Mouse (Mus musculus) kidney, embryonic 16.5 days (tissue): ENCODE data around the gene Dlgap3. TPM values are rescaled to one million over a fixed set of nuclear protein-coding genes. Genes with fewer than 3 reads are reported as not detected.

Source experiments
- ATAC-seq: fragments of 200-750 bp; cut with Nextera tagmentation; 2 replicates; pipeline ENCODE4 v1.8.0; 2017; ENCODE audit warnings: moderate TSS enrichment; ENCODE audit not compliant: low FRiP score, low TSS enrichment
- H3K27ac ChIP-seq: fragments of 300-500 bp; sonication (generic); 2 replicates; pipeline ENCODE4 v1.5.1; 2014; ENCODE audit warnings: low read length
- H3K27me3 ChIP-seq: fragments of 300-500 bp; sonication (generic); 2 replicates; pipeline ENCODE4 v1.6.1; 2014; ENCODE audit warnings: low read length, control low read depth, mixed read lengths; ENCODE audit not compliant: insufficient read depth
- H3K36me3 ChIP-seq: fragments of 300-500 bp; sonication (generic); 2 replicates; pipeline ENCODE4 v1.6.1; 2014; ENCODE audit warnings: low read length, control low read depth, mixed read lengths; ENCODE audit not compliant: insufficient read depth
- H3K4me1 ChIP-seq: fragments of 300-500 bp; sonication (generic); 2 replicates; pipeline ENCODE4 v1.6.1; 2014; ENCODE audit warnings: low read length, control low read depth, mixed read lengths; ENCODE audit not compliant: insufficient read depth
- H3K4me2 ChIP-seq: fragments of 300-500 bp; sonication (generic); replicated peaks from 2 replicates; pipeline ENCODE4 v1.6.1; 2014; ENCODE audit warnings: low read depth, low read length
- H3K4me3 ChIP-seq: fragments of 300-500 bp; sonication (generic); 2 replicates; pipeline ENCODE4 v1.5.1; 2014; ENCODE audit warnings: mild to moderate bottlenecking, low read length
- H3K9ac ChIP-seq: fragments of 300-500 bp; sonication (generic); replicated peaks from 2 replicates; pipeline ENCODE4 v1.6.1; 2014; ENCODE audit warnings: low read length
- H3K9me3 ChIP-seq: fragments of 300-500 bp; sonication (generic); 2 replicates; pipeline ENCODE4 v1.6.1; 2016; ENCODE audit warnings: low read length, control low read depth
- WGBS: fragments of 180-500 bp; shearing (Covaris S2); extraction: QIAGEN DNeasy Blood & Tissue Kit; methylation state at CpG from one replicate; pipeline ENCODE4 v1.1.7; 2014; 5-methylcytosine and 5-hydroxymethylcytosine counted together
- polyA plus RNA-seq: library from polyadenylated mRNA; unstranded; fragments of >200 nt; fragmentation: Nextera tagmentation; extraction: Ambion mirVana; gene quantifications from 2 replicates; pipeline ENCODE4 v1.2.1, GENCODE M21; 2015

The Dlgap3 gene
- polyA plus RNA-seq, 1 experiment from 2014 or later, result 0.41 TPM

DNA sequence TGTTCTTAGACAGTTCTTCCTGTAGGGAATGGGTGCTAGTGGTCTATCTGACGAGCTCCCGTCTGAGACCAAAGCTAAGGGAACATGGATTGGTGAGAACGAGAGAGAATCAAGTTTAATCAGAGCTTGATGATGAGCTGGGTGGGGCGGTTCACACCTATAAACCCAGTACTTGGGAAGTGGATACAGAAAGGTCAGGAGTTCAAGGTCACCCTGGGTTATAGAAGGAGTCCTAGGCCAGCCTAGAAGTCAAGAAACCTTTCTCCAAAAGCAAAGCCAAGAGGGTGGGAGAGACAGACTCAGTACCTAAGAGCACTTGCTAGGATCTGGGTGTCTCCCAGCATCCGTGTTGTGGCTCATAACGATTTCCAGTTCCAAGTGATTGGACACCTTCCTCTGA is 21.9 kb downstream of the Dlgap3 start:
- no peaks in the 10 kb centered on the region for H3K27me3 ChIP-seq
- no peak overlapping the region for H3K27ac ChIP-seq
- no peak overlapping the region for H3K4me3 ChIP-seq
- no peaks in the 10 kb centered on the region for H3K4me1 ChIP-seq
- H3K9me3 ChIP-seq, result no peaks in the 10 kb centered on the region
- ATAC-seq, result no peak
- H3K36me3 ChIP-seq, result no peaks in the 10 kb centered on the region
- H3K9ac ChIP-seq, result no peak overlapping the region
- no peak overlapping the region for H3K4me2 ChIP-seq
- 82% methylated on average over 6 of the region's 6 CpGs for WGBS

DNA sequence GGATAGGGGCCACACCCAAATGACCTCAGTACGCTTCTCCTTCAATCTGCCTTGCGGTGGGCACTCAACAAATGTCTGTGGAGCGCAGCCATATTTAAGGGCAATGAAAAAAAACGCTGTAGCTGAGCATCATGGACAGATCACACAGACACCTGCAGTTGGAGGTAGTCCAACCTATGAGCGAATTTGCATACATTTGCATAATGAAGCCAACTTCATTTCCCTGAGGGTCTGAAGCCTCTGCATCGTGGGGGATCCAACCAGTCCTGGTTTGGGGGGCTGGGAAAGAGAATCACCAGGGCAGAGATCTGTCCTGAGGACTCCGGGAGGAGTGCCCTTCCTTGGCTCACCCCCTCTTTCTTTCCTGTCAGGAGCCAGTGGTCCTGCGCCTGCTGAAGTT is 23.7 kb downstream of the Dlgap3 start:
- no peak for ATAC-seq
- Histone ChIP-seq H3K36me3 (no peaks in the 10 kb centered on the region), H3K9ac (no peak overlapping the region), H3K27me3 (no peaks in the 10 kb centered on the region; the same call in 1 of the 2 replicates), H3K4me1 (no peaks in the 10 kb centered on the region), H3K4me2 (no peak overlapping the region), H3K9me3 (no peaks in the 10 kb centered on the region), H3K27ac (no peak overlapping the region), H3K4me3 (no peak overlapping the region)
- WGBS, result 69% methylated on average over 8 of the region's 8 CpGs

DNA sequence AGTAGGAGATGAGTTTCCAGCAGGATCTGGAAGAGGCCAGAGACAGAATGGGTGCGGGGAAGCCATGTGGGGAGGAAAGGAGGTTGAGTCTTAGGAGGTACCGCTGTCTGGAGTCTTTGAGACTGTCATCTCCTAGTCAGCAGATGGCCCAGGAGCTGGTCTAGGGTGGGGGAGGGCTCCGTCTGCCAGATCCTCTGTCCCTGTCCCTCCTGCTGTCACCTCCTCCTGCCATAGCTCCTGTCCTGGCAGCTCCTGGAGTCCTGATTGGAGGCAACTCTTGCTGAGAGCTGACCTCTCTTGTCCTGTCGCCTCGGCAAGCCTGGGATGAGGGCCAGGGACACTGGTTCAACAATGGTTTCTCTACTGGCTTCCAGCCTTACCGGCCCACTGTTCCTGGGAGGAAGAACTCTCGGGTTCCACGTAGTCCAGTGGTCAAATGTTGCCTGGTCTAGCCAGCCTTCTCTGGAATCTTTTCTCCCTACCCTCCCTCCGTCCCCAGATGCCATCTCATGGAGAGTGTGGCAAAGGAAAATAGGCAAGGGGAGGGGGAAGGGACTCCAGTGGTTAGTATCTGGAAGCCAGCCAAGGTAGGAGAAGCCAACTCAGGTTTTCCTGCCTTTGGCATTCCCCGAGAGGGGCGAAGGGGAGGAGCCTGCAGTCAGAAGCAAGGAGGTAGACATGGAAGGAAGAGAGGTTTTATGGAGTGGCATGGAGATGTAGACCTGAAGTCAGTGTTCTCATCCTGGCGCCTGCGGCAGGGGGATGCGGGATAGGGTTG is 24.6 kb downstream of the Dlgap3 start:
- Histone ChIP-seq H3K27me3 (no peaks in the 10 kb centered on the region; the same call in 1 of the 2 replicates), H3K9ac (no peak overlapping the region), H3K4me1 (no peaks in the 10 kb centered on the region), H3K4me3 (no peak overlapping the region), H3K27ac (no peak overlapping the region), H3K36me3 (no peaks in the 10 kb centered on the region), H3K9me3 (no peaks in the 10 kb centered on the region), H3K4me2 (no peak overlapping the region)
- no peak for ATAC-seq
- WGBS, result 68% methylated on average over 14 of the region's 14 CpGs

DNA sequence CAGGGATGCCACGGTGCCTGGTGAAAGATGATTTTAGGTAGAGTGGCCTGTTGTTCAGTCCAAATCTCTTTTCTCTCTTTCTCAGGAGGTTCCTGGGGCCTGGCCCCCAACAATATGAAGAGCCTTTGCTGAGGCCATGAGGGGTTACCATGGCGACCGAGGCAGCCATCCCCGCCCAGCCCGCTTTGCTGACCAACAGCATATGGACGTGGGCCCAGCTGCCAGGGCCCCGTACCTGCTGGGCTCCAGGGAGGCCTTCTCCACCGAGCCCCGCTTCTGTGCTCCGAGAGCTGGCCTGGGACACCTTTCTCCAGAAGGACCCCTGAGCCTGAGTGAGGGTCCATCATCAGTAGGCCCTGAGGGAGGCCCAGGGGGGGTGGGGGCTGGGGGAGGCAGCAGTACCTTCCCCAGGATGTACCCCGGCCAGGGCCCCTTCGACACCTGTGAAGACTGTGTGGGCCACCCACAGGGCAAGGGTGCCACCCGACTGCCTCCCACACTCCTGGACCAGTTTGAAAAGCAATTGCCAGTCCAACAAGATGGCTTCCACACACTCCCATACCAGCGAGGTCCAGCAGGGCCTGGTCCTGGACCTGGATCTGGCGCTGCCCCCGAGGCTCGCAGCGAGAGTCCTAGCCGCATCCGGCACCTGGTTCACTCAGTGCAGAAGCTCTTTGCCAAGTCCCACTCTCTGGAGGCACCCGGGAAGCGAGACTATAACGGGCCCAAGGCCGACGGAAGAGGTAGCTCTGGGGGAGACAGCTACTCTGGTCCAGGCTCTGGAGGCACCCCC is 25.7 kb downstream of the Dlgap3 start:
- Histone ChIP-seq H3K27me3 (no peaks in the 10 kb centered on the region; the same call in 1 of the 2 replicates), H3K4me3 (no peak overlapping the region), H3K36me3 (no peaks in the 10 kb centered on the region), H3K9ac (no peak overlapping the region), H3K4me1 (no peaks in the 10 kb centered on the region), H3K4me2 (no peak overlapping the region), H3K27ac (no peak overlapping the region), H3K9me3 (no peaks in the 10 kb centered on the region)
- 85% methylated on average over 25 of the region's 25 CpGs for WGBS
- no peak for ATAC-seq

DNA sequence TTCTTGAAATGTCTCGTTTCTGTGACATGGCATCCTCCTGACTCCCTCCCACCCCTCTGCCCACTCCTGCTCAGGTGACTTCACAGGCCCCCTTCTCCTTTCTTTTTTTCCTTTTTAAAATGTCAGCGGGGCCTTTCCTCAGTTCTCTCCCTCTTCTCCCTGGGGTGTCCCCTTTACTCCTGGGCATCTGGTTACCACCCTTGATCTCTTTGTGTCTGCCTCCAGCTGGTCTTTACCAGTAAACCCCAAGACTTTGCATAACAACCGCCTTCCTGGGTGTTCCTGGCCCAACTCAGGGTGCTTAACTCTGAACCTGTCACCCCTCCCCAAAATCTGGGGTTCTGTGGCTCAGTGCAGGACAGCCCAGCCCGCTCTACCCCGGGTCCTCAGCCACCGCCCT is 29.6 kb downstream of the Dlgap3 start:
- no peak overlapping the region for H3K4me3 ChIP-seq
- H3K4me1 ChIP-seq, result peaks cover 13% of the 10 kb centered on the region; the same call in 1 of the 2 replicates
- no peaks in the 10 kb centered on the region; the same call in 1 of the 2 replicates for H3K27me3 ChIP-seq
- no peak overlapping the region for H3K9ac ChIP-seq
- 39% methylated on average over 6 of the region's 6 CpGs for WGBS
- H3K4me2 ChIP-seq, result no peak overlapping the region
- no peak for ATAC-seq
- H3K27ac ChIP-seq, result no peak overlapping the region
- H3K36me3 ChIP-seq, result no peaks in the 10 kb centered on the region
- H3K9me3 ChIP-seq, result no peaks in the 10 kb centered on the region

DNA sequence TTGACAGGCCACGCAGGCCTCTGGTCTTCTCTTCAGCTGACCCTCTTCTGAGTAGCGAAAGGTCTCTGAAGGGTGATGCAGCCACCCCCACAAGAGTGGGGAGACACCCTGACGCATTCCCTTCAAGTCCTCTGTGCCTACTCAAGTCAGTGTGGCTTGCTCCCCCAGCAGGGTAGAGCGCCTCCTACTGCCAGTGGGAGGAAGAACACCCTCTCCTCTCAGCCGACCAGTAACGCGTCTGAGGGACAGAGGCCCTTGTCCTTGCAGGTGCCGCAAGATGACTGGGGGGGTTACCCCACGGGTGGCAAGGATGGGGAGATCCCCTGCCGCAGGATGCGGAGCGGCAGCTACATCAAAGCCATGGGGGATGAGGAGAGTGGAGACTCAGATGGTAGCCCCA is 30.4 kb downstream of the Dlgap3 start:
- Histone ChIP-seq H3K4me1 (peaks cover 13% of the 10 kb centered on the region; the same call in 1 of the 2 replicates), H3K4me3 (no peak overlapping the region), H3K9me3 (no peaks in the 10 kb centered on the region), H3K36me3 (no peaks in the 10 kb centered on the region), H3K9ac (no peak overlapping the region), H3K27me3 (no peaks in the 10 kb centered on the region; the same call in 1 of the 2 replicates), H3K27ac (no peak overlapping the region), H3K4me2 (no peak overlapping the region)
- WGBS, result 67% methylated on average over 12 of the region's 12 CpGs
- ATAC-seq, result no peak

DNA sequence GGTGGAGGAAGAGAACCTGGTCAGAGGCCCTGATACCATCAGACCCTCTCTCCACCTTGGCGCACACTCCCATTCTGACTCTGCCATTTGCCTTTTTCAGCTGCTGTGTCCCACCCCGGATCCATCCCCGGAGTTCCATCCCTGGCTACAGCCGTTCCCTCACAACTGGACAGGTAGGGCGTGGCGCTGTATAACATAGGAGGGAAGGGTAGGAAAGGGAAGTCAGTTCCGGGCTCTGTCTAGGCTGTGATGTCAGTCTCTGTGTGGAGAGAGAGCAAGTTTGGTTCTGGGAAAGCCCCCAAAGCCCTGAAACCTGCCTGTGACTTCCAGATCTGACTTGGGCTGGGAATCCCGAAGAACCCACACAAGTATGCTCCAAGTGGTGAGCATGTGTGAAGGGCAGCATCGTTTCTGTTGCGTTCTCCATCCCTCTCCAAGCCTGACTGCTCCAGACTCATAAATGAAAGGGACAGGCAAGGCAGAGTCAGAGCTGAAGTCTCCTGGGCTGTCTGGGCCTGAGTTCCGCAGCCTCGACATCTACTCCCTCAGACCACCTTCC is 31.2 kb downstream of the Dlgap3 start:
- Histone ChIP-seq H3K27me3 (no peaks in the 10 kb centered on the region; the same call in 1 of the 2 replicates), H3K4me2 (no peak overlapping the region), H3K36me3 (no peaks in the 10 kb centered on the region), H3K4me3 (no peak overlapping the region), H3K27ac (no peak overlapping the region), H3K9me3 (no peaks in the 10 kb centered on the region), H3K9ac (no peak overlapping the region), H3K4me1 (peaks cover 13% of the 10 kb centered on the region; the same call in 1 of the 2 replicates)
- WGBS, result 77% methylated on average over 12 of the region's 12 CpGs
- no peak for ATAC-seq

DNA sequence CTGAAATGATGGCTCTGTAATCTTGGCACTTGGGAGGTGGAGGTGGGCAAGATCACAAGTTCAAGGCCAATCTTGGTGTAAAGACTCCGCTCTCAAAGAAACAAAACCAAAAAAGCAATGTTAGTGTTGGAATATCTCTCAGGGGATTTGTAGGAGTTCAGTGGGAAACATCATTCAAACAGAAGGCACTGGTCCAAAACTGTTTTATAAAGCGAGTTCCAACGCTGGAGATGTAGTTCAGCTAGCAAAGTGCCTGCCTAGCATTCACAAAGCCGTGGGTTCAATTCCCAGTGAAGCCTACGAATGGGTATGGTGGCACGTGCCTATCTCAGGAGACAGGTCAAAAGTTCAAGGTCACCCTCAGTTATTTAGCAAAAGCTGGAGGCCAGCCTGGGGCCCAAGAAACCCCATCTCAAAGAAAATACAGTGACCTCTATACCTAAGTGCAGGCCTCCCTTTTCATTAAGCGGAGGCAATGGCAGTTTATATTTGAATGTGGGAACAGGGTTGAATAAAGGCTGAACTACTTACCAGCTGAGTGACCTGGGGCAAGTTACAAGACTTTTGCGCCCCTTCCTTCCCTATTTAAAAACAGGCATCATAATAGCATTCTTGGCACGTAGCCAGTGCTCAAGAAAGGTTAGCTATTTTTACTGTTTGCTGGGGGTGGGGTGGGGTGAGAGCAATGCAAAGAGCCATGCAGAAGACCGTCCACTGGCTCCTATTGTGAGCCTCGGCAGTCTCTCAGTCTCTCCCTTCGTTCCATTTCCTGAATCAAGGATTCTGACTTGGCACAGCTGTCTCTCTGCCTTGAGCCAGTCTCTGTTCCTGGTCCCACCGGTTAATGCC is 32.0 kb downstream of the Dlgap3 start:
- Histone ChIP-seq H3K4me2 (no peak overlapping the region), H3K27ac (no peak overlapping the region), H3K9ac (no peak overlapping the region), H3K36me3 (no peaks in the 10 kb centered on the region), H3K27me3 (no peaks in the 10 kb centered on the region; the same call in 1 of the 2 replicates), H3K9me3 (no peaks in the 10 kb centered on the region), H3K4me3 (no peak overlapping the region), H3K4me1 (peaks cover 13% of the 10 kb centered on the region; the same call in 1 of the 2 replicates)
- WGBS, result 60% methylated on average over 13 of the region's 13 CpGs
- no peak for ATAC-seq

DNA sequence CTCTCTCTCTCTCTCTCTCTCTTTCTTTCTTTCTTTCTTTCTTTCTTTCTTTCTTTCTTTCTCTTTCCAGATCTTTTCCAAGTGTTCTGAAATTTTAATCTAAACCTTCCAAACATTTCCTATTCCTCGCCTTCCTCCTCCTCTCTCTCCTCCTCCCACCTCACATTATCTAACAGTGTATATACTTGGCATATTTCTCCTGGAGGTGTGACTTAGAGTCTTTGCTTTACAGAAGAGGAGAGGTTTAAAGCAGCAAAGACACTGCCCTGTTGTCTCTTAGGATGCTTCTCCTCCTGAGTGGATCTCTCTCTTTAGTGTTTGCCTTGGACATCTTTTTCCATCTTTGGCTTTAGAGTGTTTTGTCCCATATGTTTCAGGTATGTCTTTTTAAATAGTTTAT is 34.1 kb downstream of the Dlgap3 start:
- Histone ChIP-seq H3K9me3 (no peaks in the 10 kb centered on the region), H3K4me2 (no peak overlapping the region), H3K36me3 (no peaks in the 10 kb centered on the region), H3K9ac (no peak overlapping the region), H3K4me3 (no peak overlapping the region), H3K4me1 (peaks cover 13% of the 10 kb centered on the region; the same call in 1 of the 2 replicates), H3K27me3 (no peaks in the 10 kb centered on the region), H3K27ac (no peak overlapping the region)
- WGBS, result 100% methylated on average over 1 of the region's 1 CpGs
- no peak for ATAC-seq
